Mouse (Mus musculus): ENCODE measurements around the gene Npw.

- no peak; the same call in 1 of the 2 replicates for TF ChIP-seq POLR2A (IDR thresholded peaks at IDR 0.05; ENCODE audit: insufficient read depth, low read depth, low read length)
- TF ChIP-seq CTCF (IDR thresholded peaks at IDR 0.05) = no peak
Observed at GRCm38 (mm10) chr17:24647493-24647892, 10.8 kb downstream of the Npw start.
